Mouse (Mus musculus) liver, embryonic 16.5 days (tissue): Measurements from ENCODE around the gene Pomt2. TPM values are rescaled to one million over a fixed set of nuclear protein-coding genes. Genes with fewer than 3 reads are reported as not detected.

Experiments used
- ATAC-seq: fragments of 200-750 bp; cut with Nextera tagmentation; 2 replicates; pipeline ENCODE4 v1.8.0; 2017; ENCODE audit warnings: low read depth, mild to moderate bottlenecking, moderate number of reproducible peaks, moderate library complexity
- H3K27ac ChIP-seq: fragments of 300-500 bp; sonication (generic); 2 replicates; pipeline ENCODE4 v1.5.1; 2014; ENCODE audit warnings: mild to moderate bottlenecking, low read length
- H3K27me3 ChIP-seq: fragments of 300-500 bp; sonication (generic); 2 replicates; pipeline ENCODE4 v1.6.1; 2014; ENCODE audit warnings: low read depth, low read length, mixed read lengths; ENCODE audit not compliant: control insufficient read depth, insufficient read depth
- H3K36me3 ChIP-seq: fragments of 300-500 bp; sonication (generic); 2 replicates; pipeline ENCODE4 v1.6.1; 2014; ENCODE audit warnings: mild to moderate bottlenecking; ENCODE audit not compliant: control insufficient read depth, insufficient read depth
- H3K4me1 ChIP-seq: fragments of 300-500 bp; sonication (generic); 2 replicates; pipeline ENCODE4 v1.6.1; 2014; ENCODE audit warnings: low read depth, low read length, mixed read lengths; ENCODE audit not compliant: control insufficient read depth
- H3K4me2 ChIP-seq: fragments of 300-500 bp; sonication (generic); 2 replicates; pipeline ENCODE4 v1.6.1; 2014; ENCODE audit warnings: low read depth, low read length, mixed read lengths
- H3K4me3 ChIP-seq: fragments of 300-500 bp; sonication (generic); 2 replicates; pipeline ENCODE4 v1.5.1; 2014; ENCODE audit warnings: low read depth, mild to moderate bottlenecking, low read length
- H3K9ac ChIP-seq: fragments of 300-500 bp; sonication (generic); 2 replicates; pipeline ENCODE4 v1.6.1; 2014; ENCODE audit warnings: low read depth, low read length
- H3K9me3 ChIP-seq: fragments of 300-500 bp; sonication (generic); replicated peaks from 2 replicates; pipeline ENCODE4 v1.6.1; 2016; ENCODE audit warnings: low read length; ENCODE audit not compliant: control insufficient read depth
- WGBS: fragments of 180-500 bp; shearing (Covaris S2); extraction: QIAGEN DNeasy Blood & Tissue Kit; methylation state at CpG from one replicate; pipeline ENCODE4 v1.1.7; 2014; ENCODE audit not compliant: insufficient replicate concordance; 5-methylcytosine and 5-hydroxymethylcytosine counted together
- polyA plus RNA-seq: library from polyadenylated mRNA; unstranded; fragments of >200 nt; fragmentation: Nextera tagmentation; extraction: Ambion mirVana; gene quantifications from 2 replicates; pipeline ENCODE4 v1.2.1, GENCODE M21; 2015

Gene Pomt2
- polyA plus RNA-seq, 1 experiment from 2014 or later = 3.8 TPM

DNA sequence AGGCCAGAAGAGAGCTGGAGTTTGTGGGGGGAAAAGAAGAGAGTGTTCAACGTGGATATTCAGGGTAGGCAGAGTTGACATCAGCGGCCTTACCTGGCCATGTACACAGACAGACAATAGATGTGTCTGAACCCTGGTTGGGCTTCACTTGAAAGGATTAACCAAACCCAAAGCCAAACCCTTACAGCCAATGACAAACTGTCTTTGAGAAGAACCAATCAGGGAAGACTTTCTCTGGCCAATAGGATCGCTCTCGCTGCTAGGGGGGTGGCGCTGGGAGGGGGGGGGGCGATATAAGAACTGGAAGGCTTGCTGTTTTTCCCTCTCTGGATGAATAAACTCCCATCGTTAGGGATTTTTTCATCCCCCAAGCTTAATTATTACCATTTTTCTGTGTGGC is 60.5 kb downstream of the Pomt2 start:
- H3K4me3 ChIP-seq = no peak overlapping the region
- ATAC-seq = no peak
- H3K9me3 ChIP-seq = no peaks in the 10 kb centered on the region
- H3K27ac ChIP-seq = no peak overlapping the region
- H3K27me3 ChIP-seq = no peaks in the 10 kb centered on the region
- H3K4me1 ChIP-seq = no peaks in the 10 kb centered on the region
- no peak overlapping the region for H3K9ac ChIP-seq
- H3K4me2 ChIP-seq = no peak overlapping the region
- WGBS = 58% methylated on average over 7 of the region's 7 CpGs
- no peaks in the 10 kb centered on the region for H3K36me3 ChIP-seq

- no peaks in the 10 kb centered on the region for H3K4me1 ChIP-seq
- no peak overlapping the region for H3K4me2 ChIP-seq
- H3K4me3 ChIP-seq = no peak overlapping the region
- 55% methylated on average over 8 of the region's 8 CpGs for WGBS
- ATAC-seq = no peak
- H3K27me3 ChIP-seq = no peaks in the 10 kb centered on the region
- H3K36me3 ChIP-seq = no peaks in the 10 kb centered on the region
- H3K9ac ChIP-seq = no peak overlapping the region
- no peak overlapping the region for H3K27ac ChIP-seq
- H3K9me3 ChIP-seq = no peaks in the 10 kb centered on the region
Observed at GRCm38 (mm10) chr12:87082797-87083196, 65.0 kb downstream of the Pomt2 start.

- Histone ChIP-seq H3K4me3 (no peak overlapping the region), H3K4me1 (no peaks in the 10 kb centered on the region), H3K9ac (no peak overlapping the region), H3K27ac (no peak overlapping the region), H3K27me3 (no peaks in the 10 kb centered on the region), H3K4me2 (no peak overlapping the region), H3K36me3 (no peaks in the 10 kb centered on the region), H3K9me3 (no peaks in the 10 kb centered on the region)
- 54% methylated on average over 2 of the region's 2 CpGs for WGBS
- no peak for ATAC-seq
Observed at GRCm38 (mm10) chr12:87076610-87077009, 71.2 kb downstream of the Pomt2 start.

GRCm38 (mm10) chr12:87070520-87070919 is 77.2 kb downstream of the Pomt2 start:
- 38% methylated on average over 5 of the region's 5 CpGs for WGBS
- no peak overlapping the region for H3K27ac ChIP-seq
- no peak overlapping the region for H3K9ac ChIP-seq
- H3K4me3 ChIP-seq = no peak overlapping the region
- H3K27me3 ChIP-seq = no peaks in the 10 kb centered on the region
- H3K4me2 ChIP-seq = no peak overlapping the region
- ATAC-seq = no peak
- H3K9me3 ChIP-seq = no peaks in the 10 kb centered on the region
- no peaks in the 10 kb centered on the region for H3K4me1 ChIP-seq
- no peaks in the 10 kb centered on the region for H3K36me3 ChIP-seq

DNA sequence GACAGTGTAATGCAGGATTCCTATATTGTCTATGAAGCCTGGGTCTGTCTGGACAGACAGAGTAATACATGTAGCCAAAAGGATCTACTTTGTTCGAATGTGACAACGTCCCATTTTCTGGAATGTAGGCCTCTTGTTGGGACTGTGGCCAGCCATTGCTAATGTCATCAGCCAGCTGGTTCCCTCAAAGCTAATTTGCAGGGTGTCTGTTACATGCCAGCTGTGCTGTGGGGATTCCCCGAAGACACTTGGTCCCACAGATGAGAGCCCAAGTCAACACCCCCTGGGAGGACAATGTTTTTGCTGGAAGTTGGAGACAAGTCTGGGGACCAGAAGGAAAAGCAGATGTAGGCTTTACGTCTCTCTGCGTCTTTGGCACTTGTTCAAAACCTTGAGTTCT is 81.3 kb downstream of the Pomt2 start:
- Histone ChIP-seq H3K27me3 (no peaks in the 10 kb centered on the region), H3K4me1 (no peaks in the 10 kb centered on the region), H3K4me3 (no peak overlapping the region), H3K36me3 (no peaks in the 10 kb centered on the region), H3K4me2 (no peak overlapping the region), H3K9me3 (no peaks in the 10 kb centered on the region), H3K9ac (no peak overlapping the region), H3K27ac (no peak overlapping the region)
- no peak for ATAC-seq
- 61% methylated on average over 5 of the region's 5 CpGs for WGBS

- no peaks in the 10 kb centered on the region for H3K36me3 ChIP-seq
Observed at GRCm38 (mm10) chr12:87065446-87065845, 82.3 kb downstream of the Pomt2 start.

GRCm38 (mm10) chr12:87057066-87057465 is 90.7 kb downstream of the Pomt2 start:
- ATAC-seq = no peak
- Histone ChIP-seq H3K36me3 (no peaks in the 10 kb centered on the region), H3K4me2 (no peak overlapping the region), H3K9ac (no peak overlapping the region), H3K27ac (no peak overlapping the region), H3K27me3 (no peaks in the 10 kb centered on the region), H3K9me3 (no peaks in the 10 kb centered on the region), H3K4me1 (no peaks in the 10 kb centered on the region), H3K4me3 (no peak overlapping the region)
- 53% methylated on average over 17 of the region's 17 CpGs for WGBS

More at GRCm38 (mm10) chr12:87065446-87065845, 82.3 kb downstream of the Pomt2 start:
- ATAC-seq = no peak
- WGBS = 74% methylated on average over 11 of the region's 11 CpGs
- no peak overlapping the region for H3K27ac ChIP-seq
- no peak overlapping the region for H3K4me3 ChIP-seq
- H3K9me3 ChIP-seq = no peaks in the 10 kb centered on the region
- H3K4me1 ChIP-seq = no peaks in the 10 kb centered on the region
- no peaks in the 10 kb centered on the region for H3K27me3 ChIP-seq
- no peak overlapping the region for H3K9ac ChIP-seq
- no peak overlapping the region for H3K4me2 ChIP-seq

Other genes starting within 250 kb of the Pomt2 start
- gene Cipc, start 200.9 kb downstream of the Pomt2 start, polyA plus RNA-seq = 7.8 and 7.9 TPM in 2 replicates
- not detected in 2 replicates for gene Zdhhc22, start 157.5 kb downstream of the Pomt2 start, polyA plus RNA-seq
- gene Tmem63c, start 126.6 kb downstream of the Pomt2 start, polyA plus RNA-seq = not detected in 2 replicates
- 0.07 TPM in 1 of 2 replicates, not detected in the other for gene Ngb, start 45.4 kb downstream of the Pomt2 start, polyA plus RNA-seq
- 105 and 124 TPM in 2 replicates for gene Gstz1, start 803 bp downstream of the Pomt2 start, polyA plus RNA-seq
- gene Samd15, start 51.8 kb upstream of the Pomt2 start, polyA plus RNA-seq = 6.1 and 7.7 TPM in 2 replicates
- 0.40 and 0.41 TPM in 2 replicates for gene Tmed8, start 52.5 kb upstream of the Pomt2 start, polyA plus RNA-seq
- 0.25 and 0.29 TPM in 2 replicates for gene Noxred1, start 90.8 kb upstream of the Pomt2 start, polyA plus RNA-seq
- gene Vipas39, start 118.3 kb upstream of the Pomt2 start, polyA plus RNA-seq = 9.8 and 10.2 TPM in 2 replicates
- gene Ahsa1, start 118.5 kb upstream of the Pomt2 start, polyA plus RNA-seq = 108 and 119 TPM in 2 replicates
- 0.13 and 0.16 TPM in 2 replicates for gene Ism2, start 151.7 kb upstream of the Pomt2 start, polyA plus RNA-seq
- 28.1 and 30.8 TPM in 2 replicates for gene Sptlc2, start 240.4 kb upstream of the Pomt2 start, polyA plus RNA-seq